Mouse (Mus musculus) heart, adult 2 months (tissue): ENCODE measurements around the gene Ugt1a6a.

Experiments
- CTCF ChIP-seq: fragments of 200-600 bp; IDR thresholded peaks from 2 replicates; pipeline ENCODE4 v1.8.1; 2022; ENCODE audit warnings: antibody characterized with exemption, mild to moderate bottlenecking, moderate library complexity
- EP300 ChIP-seq: fragments of 200-500 bp; IDR thresholded peaks from 2 replicates; pipeline ENCODE4 v1.6.1; 2011; ENCODE audit warnings: low read depth, low read length, control low read depth; ENCODE audit not compliant: insufficient read depth
- POLR2A ChIP-seq: fragments of 200-500 bp; IDR thresholded peaks from 2 replicates; pipeline ENCODE4 v1.6.1; 2011; ENCODE audit warnings: mild to moderate bottlenecking, low read depth, low read length, control low read depth; ENCODE audit not compliant: insufficient read depth

DNA sequence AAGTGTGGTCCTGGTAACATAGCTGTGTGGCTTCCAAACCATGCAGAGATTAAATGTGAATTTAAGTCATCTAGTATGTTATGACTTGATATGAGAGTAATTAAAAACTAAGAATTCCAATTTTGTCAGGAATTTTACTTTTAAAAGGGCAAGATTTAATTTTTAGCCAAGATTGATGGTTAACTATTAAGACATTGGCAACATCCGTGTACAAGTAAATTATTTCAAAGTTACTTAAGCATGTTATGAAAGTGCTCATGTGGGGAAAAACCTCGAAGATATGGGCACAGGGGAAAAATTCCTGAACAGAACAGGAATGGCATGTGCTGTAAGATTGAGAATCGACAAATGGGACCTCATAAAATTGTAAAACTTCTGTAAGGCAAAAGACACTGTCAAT lies 62.8 kb downstream of the Ugt1a6a start:
- TF ChIP-seq CTCF (no peak), POLR2A (no peak), EP300 (no peak)
